Mouse (Mus musculus) thymus, adult 2 months (tissue): ENCODE measurements around the gene Cacna2d3.

Experiments
- CTCF ChIP-seq: fragments of 200-500 bp; IDR thresholded peaks from 2 replicates; pipeline ENCODE4 v1.5.1; 2012; ENCODE audit warnings: mild to moderate bottlenecking, control low read depth, low read length, moderate library complexity, borderline replicate concordance; ENCODE audit not compliant: control insufficient read depth, poor library complexity, insufficient read depth; ENCODE audit errors: extremely low read depth
- POLR2A ChIP-seq: fragments of 200-500 bp; IDR thresholded peaks from 2 replicates; pipeline ENCODE4 v1.6.1; 2012; ENCODE audit warnings: mild to moderate bottlenecking, low read length, control low read depth, moderate library complexity; ENCODE audit not compliant: control insufficient read depth, poor library complexity, insufficient read depth; ENCODE audit errors: extremely low read depth

- TF ChIP-seq CTCF (no peak), POLR2A (no peak)
Observed at GRCm38 (mm10) chr14:29672436-29673050, 49.1 kb downstream of the Cacna2d3 start.
